Mouse (Mus musculus): Measurements from ENCODE around the gene Zfp456. TPM values are rescaled to one million over a fixed set of nuclear protein-coding genes. Genes with fewer than 3 reads are reported as not detected.
A peak's percentile ranks its signal among the peaks of the same experiment; 100 is the strongest.
"Not testable (repeated sequence)": the region's sequence is repeated elsewhere in the genome, so short reads cannot be mapped to it uniquely, and the experiment has no call there.

Gene Zfp456
- polyA plus RNA-seq (2016; fragmentation: Nextera tagmentation; extraction: Ambion mirVana), result 0.73 and 0.93 TPM in 2 replicates

- H3K9me3 ChIP-seq; H3K27me3 ChIP-seq (ENCODE audit: insufficient read depth, poor library complexity, severe bottlenecking); H3K4me1 ChIP-seq (replicated peaks); H3K36me3 ChIP-seq: not testable (repeated sequence)
- peak within 1 kb of the TSS; percentile 51 for H3K4me3 ChIP-seq
- peak; percentile 59 for DNase-seq (ENCODE audit: low spot score)
- H3K27ac ChIP-seq, result peak within 1 kb of the TSS; percentile 40; the same call in 1 of the 2 replicates
- 24% methylated on average over 15 of the region's 15 CpGs for whole genome bisulfite sequencing
Observed at GRCm38 (mm10) chr13:67375050-67375911, at the start of gene Zfp456, which contains the start of gene Gm28041. Gene Zfp456 (minus strand): TSS chr13:67375810. Gene Gm28041 (minus strand): TSS chr13:67375733.

GRCm38 (mm10) chr13:67422532-67422931, 46.9 kb upstream of the Zfp456 start:
- not testable (repeated sequence) for H3K36me3 ChIP-seq; DNase-seq (ENCODE audit: low spot score); H3K4me3 ChIP-seq; H3K4me1 ChIP-seq (replicated peaks); H3K27me3 ChIP-seq (ENCODE audit: insufficient read depth, poor library complexity, severe bottlenecking); H3K27ac ChIP-seq; H3K9me3 ChIP-seq
- 78% methylated on average over 2 of the region's 2 CpGs for WGBS

DNA sequence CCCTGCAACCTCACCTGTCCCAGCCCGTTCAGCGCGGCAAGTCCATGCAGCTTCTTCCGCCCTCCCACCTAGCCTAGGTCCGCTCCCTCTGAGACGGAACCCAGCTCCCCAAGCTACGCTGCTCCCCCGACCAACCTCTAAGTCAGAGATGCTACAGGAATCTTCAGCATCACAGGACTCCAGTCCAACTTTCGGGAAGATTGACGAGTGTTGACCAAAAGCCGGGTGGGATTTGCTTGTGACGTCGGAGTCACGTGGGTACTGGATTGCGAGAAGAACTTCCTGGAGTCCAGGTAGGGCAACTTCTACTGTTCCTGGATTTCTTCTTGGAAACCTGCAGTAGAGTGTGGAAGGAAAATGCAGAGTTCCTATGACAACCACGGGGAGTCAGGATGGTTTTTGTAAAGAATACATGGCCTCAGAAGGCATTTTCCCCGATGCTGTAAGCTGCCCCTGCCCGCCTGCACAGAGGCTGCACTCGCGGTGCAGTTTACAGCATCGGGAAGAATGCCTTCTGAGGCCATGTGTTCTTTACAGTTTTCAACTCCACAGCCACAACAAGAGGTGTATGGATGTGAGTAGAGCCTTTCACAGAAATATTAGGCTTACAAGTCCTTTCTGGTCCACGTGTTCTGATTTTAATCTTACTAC, 45.7 kb upstream of the Zfp456 start, which contains the start of gene Zfp459:
TSS of gene Zfp459 (minus strand) at position 212 of the 651 bp plus-strand sequence.
- peak; percentile 71 for DNase-seq (ENCODE audit: low spot score)
- Histone ChIP-seq H3K27ac (peak within 1 kb of the TSS; percentile 57), H3K36me3 (no peaks in the 10 kb centered on the region), H3K4me1 (replicated peaks) (peaks cover 9% of the 10 kb centered on the region), H3K27me3 (ENCODE audit: insufficient read depth, poor library complexity, severe bottlenecking) (no peaks in the 10 kb centered on the region), H3K4me3 (peak within 1 kb of the TSS; percentile 73), H3K9me3 (no peaks in the 10 kb centered on the region)
- WGBS, result 2% methylated on average over 22 of the region's 22 CpGs

DNA sequence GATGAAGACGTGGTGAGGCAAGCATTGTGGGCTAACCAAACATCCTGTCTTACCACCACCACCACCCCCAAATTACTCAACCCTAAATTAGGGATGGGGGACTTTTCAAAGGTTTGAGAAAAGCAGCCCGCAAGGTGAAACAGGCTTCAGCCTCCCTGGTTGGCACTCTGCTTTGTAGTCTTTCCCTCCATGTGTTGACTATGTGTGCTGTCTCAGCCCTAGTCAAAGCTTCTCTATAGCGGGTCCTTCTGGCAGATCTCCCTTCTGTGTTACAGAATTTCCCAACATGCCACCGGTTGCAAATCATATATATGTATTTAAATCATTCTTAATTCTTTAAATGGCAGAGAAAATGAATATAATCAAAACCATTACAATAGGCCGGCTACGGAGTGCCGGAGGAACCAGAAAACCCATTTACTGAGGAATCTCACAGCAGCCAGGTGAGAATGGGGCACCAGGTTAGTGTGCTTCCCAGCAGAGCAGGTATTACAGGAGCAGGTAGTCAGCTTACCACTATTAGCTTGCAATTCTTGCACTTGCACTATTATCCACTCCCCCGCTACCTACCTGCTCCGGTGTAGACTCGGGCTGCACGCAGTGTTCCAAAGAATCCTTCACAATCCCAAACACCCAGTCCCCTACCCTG, 45.1 kb upstream of the Zfp456 start:
- peak overlapping the region; percentile 73 for H3K4me3 ChIP-seq
- 32% methylated on average over 11 of the region's 11 CpGs for WGBS
- peaks cover 9% of the 10 kb centered on the region for H3K4me1 ChIP-seq (replicated peaks)
- peak overlapping the region; percentile 57; the same call in 1 of the 2 replicates for H3K27ac ChIP-seq
- H3K9me3 ChIP-seq, result no peaks in the 10 kb centered on the region
- H3K27me3 ChIP-seq (ENCODE audit: insufficient read depth, poor library complexity, severe bottlenecking), result no peaks in the 10 kb centered on the region
- H3K36me3 ChIP-seq, result no peaks in the 10 kb centered on the region
- DNase-seq (ENCODE audit: low spot score), result no peak

- no peak overlapping the region for H3K4me3 ChIP-seq
- 84% methylated on average over 3 of the region's 3 CpGs for WGBS
Observed at GRCm38 (mm10) chr13:67416811-67417210, 41.2 kb upstream of the Zfp456 start.

GRCm38 (mm10) chr13:67415759-67416158, 40.1 kb upstream of the Zfp456 start:
- 90% methylated on average over 6 of the region's 6 CpGs for WGBS
- Histone ChIP-seq H3K4me3 (no peak overlapping the region), H3K27ac (no peak overlapping the region), H3K9me3 (no peaks in the 10 kb centered on the region), H3K4me1 (replicated peaks) (peaks cover 1% of the 10 kb centered on the region), H3K27me3 (ENCODE audit: insufficient read depth, poor library complexity, severe bottlenecking) (no peaks in the 10 kb centered on the region), H3K36me3 (no peaks in the 10 kb centered on the region)
- DNase-seq (ENCODE audit: low spot score), result no peak

More at GRCm38 (mm10) chr13:67416811-67417210, 41.2 kb upstream of the Zfp456 start:
- Histone ChIP-seq H3K36me3 (no peaks in the 10 kb centered on the region), H3K4me1 (replicated peaks) (peaks cover 8% of the 10 kb centered on the region), H3K27ac (no peak overlapping the region), H3K27me3 (ENCODE audit: insufficient read depth, poor library complexity, severe bottlenecking) (no peaks in the 10 kb centered on the region), H3K9me3 (no peaks in the 10 kb centered on the region)
- no peak for DNase-seq (ENCODE audit: low spot score)

DNA sequence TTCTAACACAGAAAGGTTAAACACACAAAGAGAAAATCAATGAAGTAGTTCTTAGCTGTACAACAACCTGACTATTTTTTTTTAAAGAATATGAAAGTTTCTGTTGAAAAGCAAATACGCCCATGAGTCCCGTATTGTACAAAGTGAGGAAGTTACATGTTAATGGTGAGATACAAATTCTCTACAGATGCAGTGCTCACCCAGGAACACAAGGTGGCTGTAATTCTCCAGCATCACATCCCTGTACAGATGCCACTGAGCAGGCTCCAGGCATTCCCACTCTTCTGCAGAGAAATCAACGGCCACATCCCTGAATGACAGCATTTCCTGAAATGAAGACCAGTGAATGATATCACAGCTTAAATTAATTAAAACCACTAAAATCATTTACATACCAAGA, 38.0 kb upstream of the Zfp456 start:
- WGBS, result 81% methylated on average over 3 of the region's 3 CpGs
- not testable (repeated sequence) for H3K27ac ChIP-seq; H3K4me1 ChIP-seq (replicated peaks); H3K9me3 ChIP-seq; H3K27me3 ChIP-seq (ENCODE audit: insufficient read depth, poor library complexity, severe bottlenecking); DNase-seq (ENCODE audit: low spot score); H3K36me3 ChIP-seq; H3K4me3 ChIP-seq

- H3K27me3 ChIP-seq (ENCODE audit: insufficient read depth, poor library complexity, severe bottlenecking); H3K4me1 ChIP-seq (replicated peaks); H3K36me3 ChIP-seq; H3K9me3 ChIP-seq: not testable (repeated sequence)
- Histone ChIP-seq H3K27ac (peak within 1 kb of the TSS; percentile 79), H3K4me3 (peak within 1 kb of the TSS; percentile 69)
- 3% methylated on average over 16 of the region's 16 CpGs for WGBS
- peak; percentile 69 for DNase-seq (ENCODE audit: low spot score)
Observed at GRCm38 (mm10) chr13:67399183-67399903, 23.7 kb upstream of the Zfp456 start, which contains the start of gene Zfp429. Gene Zfp429 (minus strand): TSS chr13:67399819.

GRCm38 (mm10) chr13:67376255-67376654, 645 bp upstream of the Zfp456 start:
- not testable (repeated sequence) for H3K27me3 ChIP-seq (ENCODE audit: insufficient read depth, poor library complexity, severe bottlenecking); H3K36me3 ChIP-seq; DNase-seq (ENCODE audit: low spot score); H3K4me3 ChIP-seq; H3K4me1 ChIP-seq (replicated peaks); H3K9me3 ChIP-seq; H3K27ac ChIP-seq
- WGBS, result 68% methylated on average over 3 of the region's 3 CpGs

- under 1% methylated on average over 15 of the region's 15 CpGs for WGBS
- Histone ChIP-seq H3K27me3 (ENCODE audit: insufficient read depth, poor library complexity, severe bottlenecking) (no peaks in the 10 kb centered on the region), H3K36me3 (no peaks in the 10 kb centered on the region), H3K27ac (peak within 1 kb of the TSS; percentile 86), H3K4me3 (peak within 1 kb of the TSS; percentile 67), H3K4me1 (replicated peaks) (peaks cover 14% of the 10 kb centered on the region), H3K9me3 (no peaks in the 10 kb centered on the region)
- DNase-seq (ENCODE audit: low spot score), result peak; percentile 83
Observed at GRCm38 (mm10) chr13:67360131-67360744, 15.4 kb downstream of the Zfp456 start, which contains the start of the genes Gm28044 and Zfp953. Gene Gm28044 (minus strand): TSS chr13:67360536. Gene Zfp953 (minus strand): TSS chr13:67360605.

GRCm38 (mm10) chr13:67351854-67352253, 23.8 kb downstream of the Zfp456 start:
- no peak overlapping the region for H3K4me3 ChIP-seq
- no peaks in the 10 kb centered on the region for H3K27me3 ChIP-seq (ENCODE audit: insufficient read depth, poor library complexity, severe bottlenecking)
- H3K9me3 ChIP-seq, result no peaks in the 10 kb centered on the region
- no peaks in the 10 kb centered on the region for H3K36me3 ChIP-seq
- no peaks in the 10 kb centered on the region for H3K4me1 ChIP-seq (replicated peaks)
- no peak for DNase-seq (ENCODE audit: low spot score)
- H3K27ac ChIP-seq, result no peak overlapping the region

DNA sequence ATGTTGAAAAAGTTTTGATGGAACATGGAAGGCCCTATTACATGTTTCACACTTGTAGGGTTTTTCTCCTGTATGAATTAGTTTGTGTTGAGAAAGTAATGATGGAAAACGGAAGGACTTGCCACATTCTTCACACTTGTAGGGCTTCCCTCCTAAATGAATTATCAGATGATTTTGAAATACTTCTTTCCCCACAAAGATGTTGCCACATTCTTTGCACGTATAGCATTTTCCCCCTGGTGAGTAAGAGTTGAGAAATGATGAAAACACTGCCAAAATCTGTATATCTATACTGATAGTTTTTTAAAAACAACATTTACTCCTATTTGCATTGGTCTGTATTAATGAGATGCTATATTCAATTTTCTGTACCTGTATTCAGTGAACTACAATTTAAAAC, 32.2 kb downstream of the Zfp456 start:
- Histone ChIP-seq H3K36me3 (peaks cover 9% of the 10 kb centered on the region; the same call in 1 of the 2 replicates), H3K27ac (no peak overlapping the region), H3K4me3 (no peak overlapping the region), H3K27me3 (ENCODE audit: insufficient read depth, poor library complexity, severe bottlenecking) (no peaks in the 10 kb centered on the region), H3K9me3 (no peaks in the 10 kb centered on the region), H3K4me1 (replicated peaks) (no peaks in the 10 kb centered on the region)
- no peak for DNase-seq (ENCODE audit: low spot score)
- 89% methylated on average over 2 of the region's 2 CpGs for whole genome bisulfite sequencing
